Mouse (Mus musculus) limb, embryonic 13.5 days (tissue): Measurements from ENCODE around the gene Gipc2. TPM values are rescaled to one million over a fixed set of nuclear protein-coding genes. Genes with fewer than 3 reads are reported as not detected.

Source experiments
- ATAC-seq: fragments of 200-750 bp; cut with Nextera tagmentation; 2 replicates; pipeline ENCODE4 v1.8.0; 2017; ENCODE audit warnings: low read depth, moderate number of reproducible peaks, moderate TSS enrichment; ENCODE audit not compliant: low FRiP score
- H3K27ac ChIP-seq: fragments of 300-500 bp; sonication (generic); 2 replicates; pipeline ENCODE4 v1.5.1; 2015; ENCODE audit warnings: inconsistent platforms, mild to moderate bottlenecking, moderate library complexity
- H3K27me3 ChIP-seq: fragments of 300-500 bp; sonication (generic); 2 replicates; pipeline ENCODE4 v1.6.1; 2015; ENCODE audit warnings: mild to moderate bottlenecking, inconsistent platforms
- H3K36me3 ChIP-seq: fragments of 300-500 bp; sonication (generic); 2 replicates; pipeline ENCODE4 v1.6.1; 2015; ENCODE audit warnings: inconsistent platforms, mild to moderate bottlenecking, moderate library complexity
- H3K4me1 ChIP-seq: fragments of 300-500 bp; sonication (generic); 2 replicates; pipeline ENCODE4 v1.6.1; 2015; ENCODE audit warnings: inconsistent platforms
- H3K4me2 ChIP-seq: fragments of 300-500 bp; sonication (generic); replicated peaks from 2 replicates; pipeline ENCODE4 v1.6.1; 2015; ENCODE audit warnings: inconsistent platforms, mild to moderate bottlenecking, moderate library complexity
- H3K4me3 ChIP-seq: fragments of 300-500 bp; sonication (generic); 2 replicates; pipeline ENCODE4 v1.5.1; 2015; ENCODE audit warnings: moderate library complexity, mild to moderate bottlenecking, inconsistent platforms
- H3K9ac ChIP-seq: fragments of 300-500 bp; sonication (generic); 2 replicates; pipeline ENCODE4 v1.6.1; 2015; ENCODE audit warnings: mild to moderate bottlenecking, inconsistent platforms
- H3K9me3 ChIP-seq: fragments of 300-500 bp; sonication (generic); 2 replicates; pipeline ENCODE4 v1.6.1; 2016; ENCODE audit warnings: inconsistent platforms
- WGBS: fragments of 180-500 bp; shearing (Covaris S2); methylation state at CpG from one replicate; pipeline ENCODE4 v1.1.7; 2015; 5-methylcytosine and 5-hydroxymethylcytosine counted together
- polyA plus RNA-seq: library from polyadenylated mRNA; unstranded; fragments of >200 nt; fragmentation: Nextera tagmentation; extraction: Ambion mirVana; gene quantifications from 2 replicates; pipeline ENCODE4 v1.2.1, GENCODE M21; 2015

The Gipc2 gene
- 2.7 and 3.3 TPM in 2 replicates for polyA plus RNA-seq

DNA sequence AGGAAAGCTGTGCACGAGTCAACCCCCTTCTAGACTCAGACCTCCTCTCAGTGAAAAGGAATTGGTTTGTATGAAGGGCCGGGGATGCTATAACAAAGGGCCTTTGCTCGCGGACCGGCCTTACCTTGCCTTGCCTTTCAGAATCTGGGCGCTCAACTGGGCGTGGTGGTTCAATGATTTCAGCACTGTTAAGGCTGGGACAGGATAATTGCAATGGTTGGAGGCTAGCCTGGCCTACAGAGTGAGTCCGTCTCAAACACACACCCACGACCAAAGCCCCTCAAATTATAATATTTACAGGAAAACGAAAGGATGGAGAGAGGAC is at the start of gene Gipc2:
Gipc2 (minus strand) TSS at position 132 of the 325 bp plus-strand sequence.
- no peaks in the 10 kb centered on the region for H3K9me3 ChIP-seq
- peaks cover 24% of the 10 kb centered on the region for H3K4me1 ChIP-seq
- H3K4me3 ChIP-seq: peak within 1 kb of the TSS; percentile 57
- ATAC-seq: no peak
- no peaks in the 10 kb centered on the region for H3K36me3 ChIP-seq
- 10% methylated on average over 10 of the region's 10 CpGs for WGBS
- H3K27ac ChIP-seq: no peak within 1 kb of the TSS
- H3K27me3 ChIP-seq: peaks cover 37% of the 10 kb centered on the region
- peak within 1 kb of the TSS; percentile 70 for H3K9ac ChIP-seq
- H3K4me2 ChIP-seq: peak within 1 kb of the TSS; percentile 100

DNA sequence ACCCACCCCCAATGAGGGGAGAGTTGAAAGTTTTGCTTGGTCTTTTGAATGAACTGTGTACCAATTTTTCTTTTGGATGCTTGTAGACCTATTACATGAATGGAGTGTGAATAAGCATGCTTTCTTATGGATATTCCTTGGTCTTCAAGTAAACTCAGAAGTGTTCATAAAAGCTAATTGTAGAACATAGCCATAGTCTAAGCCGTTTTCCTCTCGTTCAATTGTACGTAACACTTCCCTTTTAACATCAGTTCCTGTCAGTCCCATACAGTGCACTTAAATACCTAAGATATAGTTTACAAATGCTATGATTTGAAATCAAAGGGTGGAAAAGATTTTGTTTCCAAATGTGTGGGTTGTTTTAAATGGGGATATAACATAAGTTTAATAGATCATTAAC is 47.4 kb upstream of the Gipc2 start:
- H3K9me3 ChIP-seq: no peaks in the 10 kb centered on the region
- WGBS: 39% methylated on average over 3 of the region's 3 CpGs
- no peak for ATAC-seq
- no peak overlapping the region for H3K27ac ChIP-seq
- 0 out of 2 replicates have a peak overlapping the region, but pooled peaks have one; percentile 39 for H3K9ac ChIP-seq
- peaks cover 35% of the 10 kb centered on the region for H3K36me3 ChIP-seq
- H3K4me2 ChIP-seq: peak overlapping the region; percentile 94
- H3K27me3 ChIP-seq: no peaks in the 10 kb centered on the region
- H3K4me3 ChIP-seq: peak overlapping the region; percentile 95
- H3K4me1 ChIP-seq: peaks cover 28% of the 10 kb centered on the region

DNA sequence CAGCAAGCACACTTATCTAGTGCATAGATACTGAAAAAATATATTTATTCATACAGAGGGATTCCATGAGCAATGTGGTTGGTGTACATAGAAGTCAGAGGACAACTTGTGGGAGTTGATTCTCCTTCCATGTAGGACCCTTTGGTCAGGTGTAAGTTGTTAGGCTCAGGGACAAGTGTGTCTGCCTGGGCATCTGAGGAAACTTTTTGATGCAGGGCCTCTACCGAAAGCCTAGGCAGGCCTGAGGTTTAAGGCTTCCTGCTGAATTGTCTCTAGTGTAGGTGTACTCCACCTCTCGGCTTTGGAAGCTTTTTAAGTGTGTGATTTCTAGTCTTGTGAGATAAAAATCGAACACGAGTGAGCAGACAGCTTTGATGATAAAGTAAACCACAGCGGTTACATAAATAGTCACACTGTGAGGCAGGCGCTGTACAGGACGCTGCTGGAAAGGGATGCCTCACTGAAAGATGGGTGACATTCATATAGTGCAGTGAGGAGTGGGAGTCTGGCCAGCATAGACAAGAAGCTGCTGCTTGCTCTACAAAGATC is 45.8 kb upstream of the Gipc2 start:
- WGBS: 35% methylated on average over 7 of the region's 7 CpGs
- Histone ChIP-seq H3K27ac (peak overlapping the region; percentile 22; the same call in 1 of the 2 replicates), H3K4me2 (peak overlapping the region; percentile 94), H3K9me3 (no peaks in the 10 kb centered on the region), H3K4me1 (peaks cover 29% of the 10 kb centered on the region), H3K27me3 (no peaks in the 10 kb centered on the region), H3K9ac (peak overlapping the region; percentile 99), H3K36me3 (peaks cover 22% of the 10 kb centered on the region), H3K4me3 (peak overlapping the region; percentile 95)
- ATAC-seq: no peak

DNA sequence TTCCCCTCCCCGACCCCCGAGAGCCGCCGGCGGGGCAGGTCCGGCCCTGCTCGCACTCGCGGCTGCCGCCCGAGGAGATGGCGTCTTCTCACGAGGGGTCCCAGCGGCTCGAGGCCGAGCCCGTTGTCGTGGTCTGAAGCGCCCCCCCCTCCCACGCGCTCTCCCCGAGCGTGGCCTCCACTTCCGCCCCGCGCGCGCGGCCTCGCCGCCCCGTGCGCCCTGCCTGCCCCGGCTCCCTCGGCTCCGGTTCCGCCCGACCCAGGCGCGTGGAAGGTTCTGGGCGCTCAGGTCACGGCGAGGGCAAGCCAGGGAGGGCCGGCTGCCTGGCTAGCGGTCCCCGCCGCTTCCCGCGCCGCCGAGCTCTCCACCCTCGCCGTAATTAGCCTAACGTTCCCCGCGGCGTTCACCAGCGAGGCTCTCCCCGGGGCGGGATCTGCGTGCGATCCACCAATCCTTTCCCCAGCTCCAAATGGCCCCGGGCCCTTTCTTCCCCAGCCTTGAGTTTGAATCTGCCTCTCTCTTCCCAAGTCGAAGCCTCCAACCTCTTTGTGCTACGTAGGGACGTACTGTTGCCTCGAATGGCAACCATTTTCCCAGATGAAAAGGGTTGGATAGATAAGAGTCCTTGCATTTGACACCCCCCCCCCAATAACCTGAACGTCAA is 44.8 kb upstream of the Gipc2 start:
- Histone ChIP-seq H3K27me3 (no peaks in the 10 kb centered on the region), H3K27ac (peak overlapping the region; percentile 99), H3K4me1 (peaks cover 29% of the 10 kb centered on the region), H3K36me3 (peaks cover 12% of the 10 kb centered on the region), H3K4me2 (peak overlapping the region; percentile 94), H3K9me3 (no peaks in the 10 kb centered on the region), H3K4me3 (peak overlapping the region; percentile 95), H3K9ac (peak overlapping the region; percentile 99)
- WGBS: under 1% methylated on average over 49 of the region's 68 CpGs
- ATAC-seq: peak; percentile 62

DNA sequence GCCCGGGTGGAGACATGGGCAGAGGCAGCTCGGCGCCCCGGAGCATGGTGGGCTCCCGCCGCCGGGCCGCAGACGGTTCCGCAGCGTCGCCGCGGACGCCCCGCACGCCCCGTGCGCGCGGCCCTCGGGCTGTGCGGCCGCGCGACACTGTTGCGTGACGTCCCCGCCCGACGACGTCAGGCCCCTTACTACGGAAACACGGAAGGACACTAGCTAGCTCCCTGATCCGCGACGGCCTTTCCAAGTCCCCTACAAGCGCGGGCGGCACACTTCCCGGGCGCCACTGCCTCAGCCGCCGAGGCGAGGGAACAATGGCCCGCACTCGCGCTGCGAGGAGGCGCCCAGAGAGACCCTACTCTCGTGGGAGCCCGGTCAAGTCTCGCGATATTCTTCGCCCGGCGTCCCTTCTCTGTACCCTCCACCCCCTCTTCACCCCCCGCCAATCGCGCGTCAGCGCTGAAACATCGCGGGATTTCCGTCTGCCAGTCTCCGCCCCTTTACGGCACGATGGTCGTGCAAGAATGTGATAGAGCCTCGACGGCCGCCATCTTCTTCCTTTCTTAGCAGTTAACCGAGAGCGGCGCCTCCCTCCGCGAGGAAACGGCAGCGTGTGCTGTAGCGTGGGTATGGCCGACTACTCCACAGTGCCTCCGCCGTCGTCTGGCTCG is 44.1 kb upstream of the Gipc2 start, which contains the start of the genes Dnajb4 and Fubp1:
Dnajb4 (minus strand) TSS at position 336 of the 668 bp plus-strand sequence.
Fubp1 (plus strand) TSS at position 456 of the 668 bp plus-strand sequence.
- Histone ChIP-seq H3K9me3 (no peaks in the 10 kb centered on the region), H3K27me3 (no peaks in the 10 kb centered on the region), H3K4me2 (peak within 1 kb of the TSS; percentile 94), H3K27ac (peak within 1 kb of the TSS; percentile 99), H3K4me1 (peaks cover 29% of the 10 kb centered on the region), H3K4me3 (peak within 1 kb of the TSS; percentile 95), H3K36me3 (peaks cover 7% of the 10 kb centered on the region; the same call in 1 of the 2 replicates), H3K9ac (peak within 1 kb of the TSS; percentile 99)
- peak; percentile 96 for ATAC-seq
- under 1% methylated on average over 84 of the region's 85 CpGs for WGBS

DNA sequence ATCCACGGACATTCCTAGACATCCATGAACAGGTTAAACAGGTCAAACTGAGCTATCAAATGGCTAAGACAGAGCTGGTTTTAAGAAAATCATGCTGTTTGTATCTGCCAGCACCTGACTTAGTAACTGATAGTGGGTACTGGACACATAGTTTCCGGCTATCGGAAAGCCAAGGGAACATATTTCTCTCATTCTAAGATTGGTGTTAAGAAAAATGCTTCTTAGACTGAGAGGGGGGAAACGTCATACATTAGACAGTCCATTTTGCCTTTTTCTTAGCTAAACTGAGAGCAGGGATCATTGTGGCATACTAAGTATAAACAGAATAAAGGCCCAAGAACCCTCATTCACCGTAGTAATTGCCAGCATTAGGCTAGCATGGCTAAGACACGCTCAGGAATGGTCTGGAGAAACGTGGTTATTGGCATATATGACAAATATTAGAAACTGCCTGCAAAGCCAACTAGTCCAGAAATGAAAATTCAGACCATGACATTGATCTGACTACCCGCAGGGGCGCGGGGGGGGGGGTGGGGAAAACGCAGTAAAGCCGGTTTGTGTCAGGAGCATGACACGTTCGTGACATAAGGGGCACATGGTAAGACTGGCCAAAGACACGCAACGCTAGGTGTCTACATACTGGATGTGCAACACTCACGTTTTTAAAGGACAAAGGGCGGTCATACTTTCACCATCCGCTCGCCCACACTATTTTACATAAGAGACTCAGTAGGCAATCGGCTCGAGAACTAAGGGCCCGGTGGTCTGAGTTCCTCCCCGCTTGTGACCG is 43.3 kb upstream of the Gipc2 start:
- peak; percentile 9 for ATAC-seq
- 5% methylated on average over 25 of the region's 25 CpGs for WGBS
- peak overlapping the region; percentile 99 for H3K27ac ChIP-seq

DNA sequence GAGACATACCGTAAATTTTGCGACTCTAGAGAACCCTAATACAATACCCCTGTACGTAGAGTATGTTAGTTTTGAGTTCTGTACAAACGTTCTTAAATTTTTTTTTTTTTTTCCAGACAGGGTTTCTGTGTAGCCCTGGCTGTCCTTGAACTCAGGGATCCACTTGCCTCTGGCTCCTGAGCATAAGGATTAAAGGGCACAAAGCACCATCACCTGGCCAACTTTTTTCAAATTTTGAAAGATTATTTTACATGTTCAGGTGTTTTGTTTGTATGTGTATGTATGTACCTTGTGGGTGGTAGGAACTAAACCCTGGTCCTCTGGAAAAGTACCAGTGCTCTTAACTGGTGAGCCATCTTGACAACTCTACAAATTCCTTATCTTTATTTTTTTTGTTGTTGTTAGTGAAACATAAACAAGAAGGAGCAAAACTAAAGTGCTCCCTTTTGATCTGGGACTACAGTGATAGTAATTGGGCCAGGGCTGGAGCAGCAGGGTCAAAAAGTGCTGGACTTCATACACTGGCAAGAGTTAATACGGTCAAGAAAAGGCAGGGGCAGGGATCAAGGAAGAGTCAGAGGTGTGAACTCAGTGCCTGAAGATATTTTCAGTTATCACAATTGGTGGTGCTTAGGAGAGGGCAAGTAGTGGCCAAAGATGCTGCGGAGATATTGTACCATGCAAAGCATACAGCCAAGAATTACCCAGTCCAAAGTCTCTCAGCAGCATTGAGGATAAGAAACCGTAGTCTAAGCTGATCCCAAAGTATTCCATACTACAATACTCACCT is 42.3 kb upstream of the Gipc2 start:
- 0 out of 2 replicates have a peak, but pooled peaks cover 3% of the 10 kb centered on the region for H3K36me3 ChIP-seq
- H3K4me2 ChIP-seq: peak overlapping the region; percentile 27
- peaks cover 26% of the 10 kb centered on the region for H3K4me1 ChIP-seq
- H3K27me3 ChIP-seq: no peaks in the 10 kb centered on the region
- no peak overlapping the region for H3K4me3 ChIP-seq
- no peaks in the 10 kb centered on the region for H3K9me3 ChIP-seq
- H3K9ac ChIP-seq: no peak overlapping the region
- no peak for ATAC-seq
- no peak overlapping the region for H3K27ac ChIP-seq
- WGBS: 84% methylated on average over 7 of the region's 7 CpGs

More for the DNA sequence above, 43.3 kb upstream of the Gipc2 start:
- Histone ChIP-seq H3K9ac (peak overlapping the region; percentile 99), H3K36me3 (0 out of 2 replicates have a peak, but pooled peaks cover 3% of the 10 kb centered on the region), H3K9me3 (no peaks in the 10 kb centered on the region), H3K4me3 (peak overlapping the region; percentile 95), H3K27me3 (no peaks in the 10 kb centered on the region), H3K4me2 (peak overlapping the region; percentile 76), H3K4me1 (peaks cover 29% of the 10 kb centered on the region)

DNA sequence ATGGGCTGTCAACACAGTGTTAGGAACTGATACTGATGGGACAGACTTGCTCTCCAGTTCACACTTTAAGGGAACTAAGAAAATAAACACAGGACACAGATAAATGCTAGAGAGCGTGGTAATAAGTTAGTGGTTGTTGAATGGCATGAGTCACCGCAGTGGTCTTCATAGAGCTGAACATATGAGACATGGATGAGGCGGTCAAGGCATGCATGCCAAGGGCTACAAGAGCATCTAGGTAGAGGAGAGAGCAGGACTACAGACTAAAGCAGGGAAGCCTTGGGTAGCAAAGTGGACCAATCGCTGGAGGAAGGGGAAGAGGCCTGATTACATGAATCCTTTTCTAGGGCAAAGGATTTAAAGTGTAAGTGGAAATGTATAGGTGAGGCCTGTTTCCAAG is 41.1 kb upstream of the Gipc2 start:
- no peak overlapping the region for H3K27ac ChIP-seq
- H3K4me2 ChIP-seq: no peak overlapping the region
- peaks cover 15% of the 10 kb centered on the region for H3K4me1 ChIP-seq
- no peaks in the 10 kb centered on the region for H3K9me3 ChIP-seq
- no peak for ATAC-seq
- no peaks in the 10 kb centered on the region for H3K27me3 ChIP-seq
- 0 out of 2 replicates have a peak, but pooled peaks cover 3% of the 10 kb centered on the region for H3K36me3 ChIP-seq
- H3K4me3 ChIP-seq: no peak overlapping the region
- H3K9ac ChIP-seq: no peak overlapping the region
- 97% methylated on average over 4 of the region's 4 CpGs for WGBS

DNA sequence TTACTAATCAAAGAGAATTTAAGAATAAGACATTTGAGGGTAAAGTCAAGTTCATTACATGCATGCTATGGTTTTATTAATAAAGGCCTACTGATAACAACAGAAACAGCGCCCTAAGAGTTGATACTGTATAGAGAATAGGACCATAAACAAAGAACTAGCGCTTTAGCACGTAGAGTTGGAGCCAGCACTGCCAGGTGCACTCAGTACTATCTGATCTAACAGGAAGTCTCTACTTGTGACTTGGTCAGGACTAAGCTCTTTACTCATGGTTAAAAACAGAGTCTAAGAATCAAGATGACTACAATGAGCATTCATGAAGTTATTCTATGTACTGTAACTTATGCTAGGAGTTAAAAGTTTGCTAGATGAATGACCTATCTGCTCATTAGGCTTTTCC is 38.5 kb upstream of the Gipc2 start:
- Histone ChIP-seq H3K27me3 (no peaks in the 10 kb centered on the region), H3K4me2 (no peak overlapping the region), H3K9me3 (no peaks in the 10 kb centered on the region), H3K4me1 (peaks cover 9% of the 10 kb centered on the region), H3K27ac (no peak overlapping the region), H3K9ac (no peak overlapping the region), H3K36me3 (0 out of 2 replicates have a peak, but pooled peaks cover 3% of the 10 kb centered on the region), H3K4me3 (no peak overlapping the region)
- ATAC-seq: no peak
- 88% methylated on average over 3 of the region's 3 CpGs for WGBS

DNA sequence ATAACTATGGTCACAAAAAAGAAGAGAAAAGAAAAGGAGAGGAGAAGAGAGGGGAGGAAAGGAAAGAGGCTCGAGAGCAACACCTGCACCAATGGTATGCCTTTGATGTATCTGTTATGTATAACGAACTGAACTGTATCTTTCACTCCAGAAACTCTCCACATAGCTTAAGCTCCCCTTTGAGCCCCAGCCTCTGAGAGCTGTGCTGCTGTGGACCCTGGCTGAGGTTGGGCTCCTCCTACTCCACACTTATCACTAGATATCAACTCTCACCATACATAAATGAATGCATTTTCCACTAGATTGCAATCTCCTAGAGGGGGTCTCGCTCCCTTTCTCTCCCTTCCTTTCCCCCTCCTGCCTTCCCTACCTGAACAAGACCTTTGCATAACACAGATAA is 38.0 kb upstream of the Gipc2 start:
- Histone ChIP-seq H3K4me3 (no peak overlapping the region), H3K27me3 (no peaks in the 10 kb centered on the region), H3K27ac (no peak overlapping the region), H3K4me1 (peaks cover 5% of the 10 kb centered on the region), H3K4me2 (no peak overlapping the region), H3K36me3 (0 out of 2 replicates have a peak, but pooled peaks cover 3% of the 10 kb centered on the region), H3K9ac (no peak overlapping the region), H3K9me3 (no peaks in the 10 kb centered on the region)
- no peak for ATAC-seq
- 64% methylated on average over 3 of the region's 3 CpGs for WGBS

DNA sequence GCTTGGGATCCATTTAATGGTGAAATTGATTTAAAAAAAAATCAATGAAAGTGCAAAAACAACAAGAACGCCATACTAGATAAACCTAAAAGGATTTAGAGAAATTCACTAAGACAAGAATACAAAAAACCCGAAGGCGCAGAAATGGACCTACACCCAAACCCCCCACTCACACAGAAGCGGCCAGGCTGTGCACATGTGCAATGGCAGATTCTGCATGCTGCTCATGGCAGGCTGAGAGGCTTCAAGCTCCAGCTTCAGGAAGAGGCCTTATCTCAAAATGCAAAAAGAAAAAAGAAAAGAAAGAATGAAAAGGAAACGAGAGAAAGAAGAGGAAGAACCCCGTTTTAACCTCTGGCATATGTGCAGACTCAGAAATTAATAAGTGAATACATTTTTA is 37.4 kb upstream of the Gipc2 start:
- ATAC-seq: no peak
- 0 out of 2 replicates have a peak, but pooled peaks cover 3% of the 10 kb centered on the region for H3K36me3 ChIP-seq
- H3K27me3 ChIP-seq: no peaks in the 10 kb centered on the region
- no peak overlapping the region for H3K9ac ChIP-seq
- WGBS: 84% methylated on average over 6 of the region's 6 CpGs
- H3K27ac ChIP-seq: no peak overlapping the region
- no peaks in the 10 kb centered on the region for H3K9me3 ChIP-seq
- H3K4me1 ChIP-seq: peaks cover under 1% of the 10 kb centered on the region
- H3K4me3 ChIP-seq: no peak overlapping the region
- H3K4me2 ChIP-seq: no peak overlapping the region
